Mouse (Mus musculus) heart, adult 2 months (tissue): ENCODE data around the gene Sept1.

Experiments used
- CTCF ChIP-seq: fragments of 200-600 bp; IDR thresholded peaks from 2 replicates; pipeline ENCODE4 v1.8.1; 2022; ENCODE audit warnings: antibody characterized with exemption, mild to moderate bottlenecking, moderate library complexity
- POLR2A ChIP-seq: fragments of 200-500 bp; IDR thresholded peaks from 2 replicates; pipeline ENCODE4 v1.6.1; 2011; ENCODE audit warnings: mild to moderate bottlenecking, low read depth, low read length, control low read depth; ENCODE audit not compliant: insufficient read depth

- TF ChIP-seq CTCF = no peak
- TF ChIP-seq POLR2A = no peak
Observed at GRCm38 (mm10) chr7:127184720-127185119, 48.2 kb downstream of the Sept1 start.
